Mouse (Mus musculus) cerebellum, adult 2 months (tissue): Measurements from ENCODE around the gene Kctd12b. TPM values are rescaled to one million over a fixed set of nuclear protein-coding genes. Genes with fewer than 3 reads are reported as not detected.

ENCODE experiments used
- DNase-seq, 2 experiments: peaks; one replicate each; pipeline ENCODE4 v3.0.0; 2021
- H3K27ac ChIP-seq: fragments of 200-500 bp; 2 replicates; pipeline ENCODE4 v1.5.1; 2012; ENCODE audit warnings: low read length, control low read depth, inconsistent platforms; ENCODE audit not compliant: insufficient read depth
- H3K27me3 ChIP-seq: fragments of 200-500 bp; 2 replicates; pipeline ENCODE4 v1.6.1; 2012; ENCODE audit warnings: inconsistent platforms, mild to moderate bottlenecking, low read length, moderate library complexity; ENCODE audit not compliant: control insufficient read depth, insufficient read depth
- H3K4me1 ChIP-seq: fragments of 200-500 bp; 2 replicates; pipeline ENCODE4 v1.6.1; 2011; ENCODE audit warnings: low read length; ENCODE audit not compliant: control insufficient read depth, insufficient read depth
- H3K4me3 ChIP-seq: fragments of 200-500 bp; replicated peaks from 2 replicates; pipeline ENCODE3; 2011; ENCODE audit warnings: mild to moderate bottlenecking, low read depth, low read length, control low read depth; ENCODE audit not compliant: insufficient read depth
- CTCF ChIP-seq: fragments of 200-500 bp; IDR thresholded peaks from 2 replicates; pipeline ENCODE4 v1.5.1; 2011; ENCODE audit warnings: low read depth, mild to moderate bottlenecking, control low read depth, low read length, moderate library complexity, borderline replicate concordance; ENCODE audit not compliant: insufficient read depth
- POLR2A ChIP-seq: fragments of 200-500 bp; IDR thresholded peaks from 2 replicates; pipeline ENCODE4 v1.6.1; 2011; ENCODE audit warnings: low read length, control low read depth, borderline replicate concordance; ENCODE audit not compliant: insufficient read depth
- WGBS: fragments of 180-500 bp; shearing (Covaris S2); methylation state at CpG from one replicate; pipeline ENCODE4 v1.1.7; 2018; 5-methylcytosine and 5-hydroxymethylcytosine counted together
- polyA plus RNA-seq: library from polyadenylated mRNA; depleted of rRNA; stranded (reverse); fragments of >200 nt; gene quantifications from 2 replicates; pipeline ENCODE4 v1.2.3, GENCODE M21; 2012; rRNA removed

Kctd12b gene
- polyA plus RNA-seq = 2.5 and 2.7 TPM in 2 replicates

DNA sequence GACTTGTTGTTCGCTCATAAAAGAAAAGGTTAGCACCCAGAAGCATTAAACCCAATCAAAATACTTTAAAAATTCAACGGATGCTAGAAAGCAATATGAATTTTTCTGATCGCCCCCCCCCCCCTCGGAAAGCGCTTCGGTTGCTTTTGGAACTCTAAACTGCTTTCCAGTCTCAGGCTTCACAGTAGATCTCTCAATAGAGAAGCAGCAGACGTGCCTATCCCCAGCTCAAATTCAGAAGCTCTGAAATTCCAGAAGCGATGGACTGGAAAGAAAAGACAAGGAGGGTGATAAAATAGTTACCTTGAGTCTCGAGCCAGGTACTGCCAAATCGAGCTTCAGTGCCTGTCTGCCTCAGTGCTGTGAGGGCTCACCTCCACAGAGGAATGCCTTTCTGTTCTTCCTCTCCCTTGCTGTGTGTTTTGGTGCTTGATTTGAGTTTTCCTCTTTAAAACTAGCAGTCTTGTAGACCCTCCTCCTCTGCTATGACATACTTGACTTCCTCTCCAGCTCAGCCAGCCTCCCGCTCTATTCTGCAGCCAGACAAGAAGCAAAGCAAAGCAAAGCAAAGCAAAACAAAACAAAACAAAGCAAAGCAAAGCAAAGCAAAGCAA, at the start of gene Kctd12b:
Gene Kctd12b (minus strand): TSS at position 610 of the 614 bp plus-strand sequence.
- 13% methylated on average over 11 of the region's 11 CpGs for WGBS
- no peak for DNase-seq
- Histone ChIP-seq H3K27ac (no peak within 1 kb of the TSS), H3K4me3 (peak within 1 kb of the TSS; percentile 56), H3K4me1 (no peaks in the 10 kb centered on the region), H3K27me3 (no peaks in the 10 kb centered on the region)
- no peak for TF ChIP-seq POLR2A
- no peak for TF ChIP-seq CTCF

DNA sequence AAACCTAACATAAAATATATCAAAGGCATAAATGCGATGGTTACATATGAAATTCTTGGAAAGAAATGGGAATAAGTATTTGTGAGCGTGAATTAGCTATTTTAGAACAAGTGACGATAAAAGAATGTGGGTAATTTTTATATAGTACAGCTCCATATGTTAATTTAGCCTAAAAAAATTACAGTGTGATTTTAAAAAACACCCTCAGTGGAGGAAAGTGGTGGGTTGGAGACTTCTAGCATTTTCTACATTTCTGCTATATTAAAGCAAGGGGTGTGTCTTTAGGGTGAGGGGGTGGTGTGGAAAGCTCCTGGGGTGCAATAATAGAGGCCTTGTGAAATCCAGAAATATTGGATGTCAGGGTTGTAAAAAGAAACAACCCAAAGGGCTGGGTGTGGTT, 46.3 kb upstream of the Kctd12b start:
- no peak for TF ChIP-seq CTCF
- TF ChIP-seq POLR2A = no peak
- H3K4me1 ChIP-seq = no peaks in the 10 kb centered on the region
- H3K27ac ChIP-seq = no peak overlapping the region
- H3K27me3 ChIP-seq = no peaks in the 10 kb centered on the region
- H3K4me3 ChIP-seq = no peak overlapping the region
- 91% methylated on average over 3 of the region's 3 CpGs for WGBS
- DNase-seq = no peak

DNA sequence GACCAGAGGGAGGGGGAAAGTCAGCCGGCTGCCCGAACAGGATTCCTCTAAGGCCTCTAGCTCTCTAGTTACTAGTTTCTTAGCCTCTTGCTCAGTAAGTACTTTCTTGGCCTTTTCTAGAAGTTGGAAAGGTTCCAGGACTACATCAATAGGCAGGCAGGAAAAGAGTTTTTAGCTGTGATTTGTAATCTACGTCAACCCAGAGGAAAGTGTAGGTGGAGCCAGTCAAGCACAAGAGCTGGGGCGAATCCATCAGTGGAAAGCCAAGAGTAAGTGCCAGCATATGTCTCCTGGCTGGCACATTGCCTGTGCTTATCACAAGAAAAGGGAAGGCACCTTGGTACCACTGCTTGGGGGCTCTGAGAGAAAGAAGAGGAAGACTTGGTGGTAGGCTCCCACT, 39.5 kb upstream of the Kctd12b start:
- no peaks in the 10 kb centered on the region for H3K4me1 ChIP-seq
- no peak overlapping the region for H3K4me3 ChIP-seq
- H3K27me3 ChIP-seq = no peaks in the 10 kb centered on the region
- no peak for DNase-seq
- TF ChIP-seq POLR2A = no peak
- TF ChIP-seq CTCF = no peak
- 44% methylated on average over 4 of the region's 4 CpGs for WGBS
- no peak overlapping the region for H3K27ac ChIP-seq

DNA sequence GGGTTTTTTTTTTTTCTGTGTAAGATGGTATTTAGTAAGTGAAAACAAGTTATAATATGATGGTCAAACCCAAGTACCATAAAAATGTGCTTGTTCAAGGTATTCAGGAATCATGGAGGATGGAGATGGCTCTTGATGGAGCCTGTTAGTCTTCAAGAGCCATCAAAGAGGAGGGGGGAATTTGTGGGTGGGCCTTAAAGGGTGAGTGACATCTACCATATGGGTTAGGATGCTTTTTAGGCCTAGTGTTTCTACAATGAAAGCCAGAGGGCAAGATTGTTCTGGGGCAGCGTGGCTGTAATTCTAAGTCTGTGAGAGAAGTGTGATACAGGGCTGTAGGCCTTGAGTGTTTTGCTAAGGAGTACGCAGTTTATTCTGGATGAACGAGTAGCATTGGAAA, 28.2 kb upstream of the Kctd12b start:
- Histone ChIP-seq H3K27me3 (no peaks in the 10 kb centered on the region), H3K27ac (no peak overlapping the region), H3K4me3 (peak overlapping the region; percentile 2), H3K4me1 (no peaks in the 10 kb centered on the region)
- TF ChIP-seq CTCF (no peak), POLR2A (no peak)
- peak; percentile 19 to 29 for DNase-seq
- WGBS = 19% methylated on average over 3 of the region's 3 CpGs

DNA sequence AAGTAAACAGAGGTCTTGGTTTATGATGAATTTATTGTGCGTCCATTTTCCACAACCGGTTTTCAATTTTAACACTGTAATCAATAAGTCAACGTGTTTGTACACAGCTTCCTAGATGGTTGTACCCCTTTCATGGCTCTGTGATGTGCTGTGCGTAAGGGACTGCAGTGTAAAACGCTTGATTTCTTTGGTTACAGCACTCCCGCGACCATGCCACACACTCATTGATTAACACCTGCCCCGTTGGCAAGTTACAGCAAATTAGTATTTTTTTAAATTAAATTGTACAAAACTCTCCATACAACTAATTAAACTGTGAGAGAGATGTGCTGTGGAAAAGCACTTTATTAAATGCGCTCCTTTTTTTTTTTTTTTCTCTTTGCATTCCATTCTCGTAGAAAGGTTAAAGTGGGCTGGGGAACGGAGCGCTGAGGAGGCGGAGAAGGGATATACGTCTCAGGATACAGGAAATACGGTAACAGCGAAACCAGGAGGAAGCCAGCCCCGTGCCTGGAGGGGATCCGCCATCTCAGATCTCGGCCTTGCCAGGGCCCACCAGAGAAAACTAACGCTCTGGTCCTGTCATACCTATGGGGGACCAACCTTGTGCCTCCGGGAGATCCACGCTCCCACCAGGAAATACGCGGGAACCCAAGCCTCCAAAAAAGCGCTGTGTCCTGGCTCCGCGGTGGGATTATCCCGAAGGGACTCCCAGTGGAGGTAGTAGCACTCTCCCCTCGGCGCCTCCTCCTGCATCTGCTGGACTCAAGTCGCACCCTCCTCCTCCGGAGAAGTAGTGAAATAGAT, 27.1 kb upstream of the Kctd12b start, which contains the start of gene Nbdy:
Gene Nbdy (plus strand): TSS at position 481 of the 807 bp plus-strand sequence.
- H3K27ac ChIP-seq = peak within 1 kb of the TSS; percentile 89
- H3K4me1 ChIP-seq = no peaks in the 10 kb centered on the region
- DNase-seq = peak; percentile 67 to 71
- WGBS = 3% methylated on average over 32 of the region's 32 CpGs
- peak within 1 kb of the TSS; percentile 78 for H3K4me3 ChIP-seq
- TF ChIP-seq POLR2A (0 out of 2 replicates have a peak, but pooled peaks have one; percentile 22), CTCF (no peak)
- H3K27me3 ChIP-seq = no peaks in the 10 kb centered on the region

DNA sequence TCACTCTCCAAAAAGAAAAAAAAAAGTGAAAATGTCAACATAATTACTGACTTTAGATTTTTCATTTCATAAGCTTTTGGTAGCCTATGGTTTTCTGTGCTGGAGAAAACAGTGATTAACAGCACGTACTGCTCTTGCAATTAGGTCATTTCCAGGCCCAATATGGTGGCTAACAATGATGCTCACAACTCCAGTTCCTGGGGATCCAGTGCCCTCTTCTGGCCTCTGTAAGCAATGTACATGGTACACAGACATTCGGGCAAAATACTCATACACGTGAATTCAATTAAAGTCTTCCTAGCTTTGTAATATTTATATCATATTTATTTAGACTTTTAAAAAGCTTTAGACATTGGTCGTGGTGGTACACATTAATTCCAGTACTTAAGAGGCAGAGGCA, 23.4 kb upstream of the Kctd12b start:
- H3K27ac ChIP-seq = no peak overlapping the region
- TF ChIP-seq CTCF (peak; percentile 33; the same call in 1 of the 2 replicates), POLR2A (no peak)
- no peak overlapping the region for H3K4me3 ChIP-seq
- no peak for DNase-seq
- WGBS = 40% methylated on average over 4 of the region's 4 CpGs
- H3K4me1 ChIP-seq = no peaks in the 10 kb centered on the region
- no peaks in the 10 kb centered on the region for H3K27me3 ChIP-seq

DNA sequence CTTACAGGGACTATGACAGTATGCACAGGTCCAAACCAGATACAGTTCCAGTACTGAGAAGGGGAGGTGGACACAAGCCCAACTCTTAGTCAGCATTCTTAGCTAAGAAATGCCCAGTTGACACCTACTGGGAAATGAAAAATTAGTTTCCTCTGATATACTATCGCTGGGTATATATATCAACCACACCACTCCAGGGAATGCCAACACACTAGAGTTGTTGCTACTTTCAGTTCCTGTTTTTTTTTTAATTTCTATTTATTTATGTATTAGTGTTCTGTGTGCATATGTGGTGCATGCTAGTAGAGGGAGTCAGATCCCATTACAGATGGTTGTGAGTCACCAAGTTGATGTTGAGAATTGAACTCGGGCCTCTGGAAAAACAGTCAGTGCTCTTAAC, 20.5 kb upstream of the Kctd12b start:
- no peak overlapping the region for H3K27ac ChIP-seq
- 87% methylated on average over 2 of the region's 2 CpGs for WGBS
- H3K4me1 ChIP-seq = no peaks in the 10 kb centered on the region
- TF ChIP-seq CTCF = no peak
- no peak for TF ChIP-seq POLR2A
- no peak for DNase-seq
- no peaks in the 10 kb centered on the region for H3K27me3 ChIP-seq
- H3K4me3 ChIP-seq = no peak overlapping the region
